Mouse (Mus musculus) CH12.LX (cell line): ENCODE measurements around the gene Mon1a. TPM values are rescaled to one million over a fixed set of nuclear protein-coding genes. Genes with fewer than 3 reads are reported as not detected.

Experiments
- DNase-seq: peaks from one replicate; pipeline ENCODE4 v3.0.0-alpha.2; 2013; ENCODE audit errors: extremely low read depth
- H3K27ac ChIP-seq: 2 replicates; pipeline ENCODE4 v1.5.1; 2012; ENCODE audit warnings: low read depth, mild to moderate bottlenecking, control low read depth, moderate library complexity; ENCODE audit not compliant: insufficient read depth
- H3K27me3 ChIP-seq: replicated peaks from 2 replicates; pipeline ENCODE3; 2012; ENCODE audit warnings: inconsistent platforms
- H3K36me3 ChIP-seq, 2 experiments: replicated peaks in 1 of 2; 2 replicates each; pipeline versions ENCODE3 to v1.6.1; 2012; ENCODE audit warnings: inconsistent platforms in 1 of 2, low read length in 1 of 2, mild to moderate bottlenecking in 1 of 2, mixed read lengths in 1 of 2, moderate library complexity in 1 of 2; ENCODE audit not compliant: control insufficient read depth in 1 of 2, insufficient read depth in 1 of 2
- H3K4me1 ChIP-seq, 2 experiments: 2 replicates each; pipeline ENCODE4 v1.6.1; 2012; ENCODE audit warnings: inconsistent platforms in 1 of 2, moderate library complexity in 1 of 2; ENCODE audit not compliant: insufficient read depth in 2 of 2, control insufficient read depth in 1 of 2
- H3K4me2 ChIP-seq: 2 replicates; pipeline ENCODE4 v1.6.1; 2012; ENCODE audit warnings: low read depth, mild to moderate bottlenecking, control low read depth; ENCODE audit not compliant: poor library complexity, insufficient read depth, severe bottlenecking
- H3K4me3 ChIP-seq, 3 experiments: fragments of 150-350 bp in 1 of 3; sonication (generic) in 1 of 3; replicated peaks in 1 of 3; 2 replicates each; pipeline versions ENCODE3 to v1.5.1; 2011 to 2012; ENCODE audit warnings: low read depth in 2 of 3, low read length in 2 of 3, mild to moderate bottlenecking in 2 of 3, moderate library complexity in 2 of 3, control low read depth in 1 of 3, improper control_type of control experiment in 1 of 3, inconsistent platforms in 1 of 3, mixed read lengths in 1 of 3; ENCODE audit not compliant: poor library complexity in 1 of 3
- H3K79me2 ChIP-seq: replicated peaks from 2 replicates; pipeline ENCODE4 v1.6.1; 2012; ENCODE audit warnings: mild to moderate bottlenecking, moderate library complexity; ENCODE audit not compliant: control insufficient read depth, poor library complexity, insufficient read depth, severe bottlenecking; ENCODE audit errors: extremely low read depth
- H3K9ac ChIP-seq: 2 replicates; pipeline ENCODE4 v1.6.1; 2012; ENCODE audit warnings: low read depth, mild to moderate bottlenecking, control low read depth, moderate library complexity; ENCODE audit not compliant: insufficient read depth
- H3K9me3 ChIP-seq: replicated peaks from 2 replicates; pipeline ENCODE3; 2012; ENCODE audit warnings: low read length, inconsistent platforms, mixed read lengths
- BHLHE40 ChIP-seq: IDR thresholded peaks from 2 replicates; pipeline ENCODE4 v1.6.1; 2011; ENCODE audit warnings: mild to moderate bottlenecking, low read depth, low read length, improper control_type of control experiment
- EP300 ChIP-seq: IDR thresholded peaks from 2 replicates; pipeline ENCODE4 v1.6.1; 2011; ENCODE audit warnings: low read length, improper control_type of control experiment
- ETS1 ChIP-seq: conservative IDR thresholded peaks from 2 replicates; pipeline ENCODE4 v1.6.1; 2012; ENCODE audit warnings: low read depth, mild to moderate bottlenecking, inconsistent platforms, low read length, improper control_type of control experiment, moderate library complexity
- GABPA ChIP-seq: IDR thresholded peaks from 2 replicates; pipeline ENCODE4 v1.6.1; 2012; ENCODE audit warnings: low read depth, low read length, improper control_type of control experiment, inconsistent platforms; ENCODE audit not compliant: insufficient replicate concordance
- IRF4 ChIP-seq: IDR thresholded peaks from 2 replicates; pipeline ENCODE4 v1.6.1; 2014; ENCODE audit warnings: low read depth, mild to moderate bottlenecking, inconsistent platforms, low read length, improper control_type of control experiment
- JUND ChIP-seq: conservative IDR thresholded peaks from 2 replicates; pipeline ENCODE4 v1.6.1; 2011; ENCODE audit warnings: low read depth, low read length, improper control_type of control experiment
- MAFK ChIP-seq: IDR thresholded peaks from 2 replicates; pipeline ENCODE4 v1.6.1; 2011; ENCODE audit warnings: low read length, improper control_type of control experiment; ENCODE audit not compliant: insufficient replicate concordance
- MAX ChIP-seq: IDR thresholded peaks from 2 replicates; pipeline ENCODE4 v1.6.1; 2011; ENCODE audit warnings: low read length, improper control_type of control experiment
- MAZ ChIP-seq: IDR thresholded peaks from 2 replicates; pipeline ENCODE4 v1.6.1; 2012; ENCODE audit warnings: low read depth, mild to moderate bottlenecking, inconsistent platforms, low read length, improper control_type of control experiment, moderate library complexity
- MEF2A ChIP-seq: IDR thresholded peaks from 2 replicates; pipeline ENCODE4 v1.6.1; 2014; ENCODE audit warnings: low read depth, mild to moderate bottlenecking, inconsistent platforms, low read length, improper control_type of control experiment, borderline replicate concordance
- MXI1 ChIP-seq: IDR thresholded peaks from 2 replicates; pipeline ENCODE4 v1.6.1; 2011; ENCODE audit warnings: mild to moderate bottlenecking, low read depth, low read length, improper control_type of control experiment
- NELFE ChIP-seq: IDR thresholded peaks from 2 replicates; pipeline ENCODE4 v1.6.1; 2011; ENCODE audit warnings: low read depth, low read length, improper control_type of control experiment
- SMC3 ChIP-seq: IDR thresholded peaks from 2 replicates; pipeline ENCODE4 v1.6.1; 2011; ENCODE audit warnings: low read depth, low read length, improper control_type of control experiment
- USF1 ChIP-seq: IDR thresholded peaks from 2 replicates; pipeline ENCODE4 v1.6.1; 2014; ENCODE audit warnings: low read depth, mild to moderate bottlenecking, inconsistent platforms, low read length, improper control_type of control experiment
- ZKSCAN1 ChIP-seq: IDR thresholded peaks from 2 replicates; pipeline ENCODE4 v1.6.1; 2012; ENCODE audit warnings: low read depth, inconsistent platforms, low read length, improper control_type of control experiment, borderline replicate concordance
- ZMIZ1 ChIP-seq: IDR thresholded peaks from 2 replicates; pipeline ENCODE4 v1.6.1; 2012; ENCODE audit warnings: low read depth, mild to moderate bottlenecking, inconsistent platforms, low read length, improper control_type of control experiment
- ZNF384 ChIP-seq: IDR thresholded peaks from 2 replicates; pipeline ENCODE4 v1.6.1; 2012; ENCODE audit warnings: low read depth, low read length, improper control_type of control experiment, inconsistent platforms
- dilution Hi-C: fragments of 300-500 bp; cut with MboI; formaldehyde crosslinking; loops from 2 replicates; pipeline ENCODE4 v1.14.3; 2020; ENCODE audit warnings: low sequenced_read_pairs; ENCODE audit not compliant: extremely low pct_unique_long_range_greater_than_20kb, extremely low pct_ligation_motif_present
- in situ Hi-C: fragments of 300-500 bp; cut with MboI; formaldehyde crosslinking; loops from 3 replicates; pipeline ENCODE4 v1.14.3; 2019; ENCODE audit warnings: low sequenced_read_pairs, low pct_ligation_motif_present, low pct_unique_long_range_greater_than_20kb, mixed read lengths
- polyA plus RNA-seq: library from polyadenylated mRNA; unstranded; fragments of >175 nt; gene quantifications from 2 replicates; pipeline ENCODE4 v1.2.1, GENCODE M21; 2012; ENCODE audit warnings: low read depth; ENCODE audit not compliant: insufficient read length
- total RNA-seq, 2 experiments: library from RNA; depleted of rRNA; stranded (reverse); fragments of 300-350 nt in 1 of 2; fragments of >200 nt in 1 of 2; gene quantifications; 2 replicates each; pipeline ENCODE4 v1.2.3; 2012 to 2014

The Mon1a gene
- total and polyA plus RNA-seq, 3 experiments, result 13.6 to 19.5 (median 15.3) TPM

GRCm38 (mm10) chr9:107934146-107934545 is 46.2 kb downstream of the Mon1a start:
- Histone ChIP-seq H3K79me2 (no peaks in the 10 kb centered on the region), H3K4me1 (no peaks in the 10 kb centered on the region), H3K27ac (no peak overlapping the region), H3K36me3 (no peaks in the 10 kb centered on the region), H3K4me2 (no peak overlapping the region), H3K4me3 (no peak overlapping the region), H3K9me3 (no peaks in the 10 kb centered on the region), H3K9ac (no peak overlapping the region), H3K27me3 (peaks cover 97% of the 10 kb centered on the region)
- DNase-seq, result no peak
- TF ChIP-seq BHLHE40 (peak; percentile 43), ZMIZ1 (no peak)
- in situ Hi-C loops (no loop called here), dilution Hi-C loops (no loop called here)

- Histone ChIP-seq H3K4me2 (peak within 1 kb of the TSS; percentile 47), H3K27ac (no peak within 1 kb of the TSS), H3K27me3 (peaks cover 97% of the 10 kb centered on the region), H3K9ac (no peak within 1 kb of the TSS), H3K79me2 (no peaks in the 10 kb centered on the region), H3K9me3 (no peaks in the 10 kb centered on the region), H3K4me3 (no peak within 1 kb of the TSS), H3K4me1 (peaks cover 6 to 9% of the 10 kb centered on the region in 2 experiments), H3K36me3 (no peaks in the 10 kb centered on the region)
- no peak for DNase-seq
- dilution Hi-C loops (no loop called here), in situ Hi-C loops (no loop called here)
- TF ChIP-seq MAFK (no peak), ZMIZ1 (no peak), GABPA (no peak), BHLHE40 (no peak), MEF2A (no peak), ETS1 (no peak), ZNF384 (no peak), ZKSCAN1 (no peak), NELFE (no peak), EP300 (no peak), MXI1 (no peak), JUND (no peak), MAZ (no peak), IRF4 (no peak), MAX (no peak), USF1 (no peak), SMC3 (no peak)
Measured at GRCm38 (mm10) chr9:107935374-107935773, 47.4 kb downstream of the Mon1a start, which contains the start of gene Camkv. Camkv (plus strand) TSS chr9:107935674.
